ENCODE assay signal across 16 mouse cellular contexts in genomic region chr17:43368171-43368576, GRCm38 (mm10). TPM values are rescaled to one million over a fixed set of nuclear protein-coding genes. Genes with fewer than 3 reads are reported as not detected.
A peak's percentile ranks its signal among the peaks of the same experiment; 100 is the strongest.
DNase-seq lines count a peak whose midpoint lies in the region; ATAC-seq and TF ChIP-seq lines count a peak whose summit lies in the region.
"Had no signal": no experiment of that assay in that cellular context is flagged by ENCODE, and none has a peak within 500 bp of the region (broad histone marks: within the 10 kb centered on the region; RNA-seq: fewer than 3 reads in every experiment).

No protein-coding gene starts in this region.

- TF ChIP-seq POLR2A in liver, adult 2 months (IDR thresholded peaks at IDR 0.05; ENCODE audit: extremely low read depth, insufficient read depth, low read length): no peak

- 0 out of 2 replicates have a peak overlapping the region, but pooled peaks have one; percentile 21 for H3K9ac ChIP-seq in liver, adult 2 months (ENCODE audit: low read depth, low read length)
- H3K9ac ChIP-seq in liver, embryonic 11.5 days (ENCODE audit: low read depth, low read length): no peak overlapping the region
- no peak overlapping the region for H3K9ac ChIP-seq in kidney, embryonic 16.5 days (replicated peaks; ENCODE audit: low read length)
- no peak overlapping the region for H3K9ac ChIP-seq in hindbrain, embryonic 13.5 days
- H3K9ac ChIP-seq: liver, embryonic 14.5 days had no signal

- no peak for TF ChIP-seq CTCF in liver, adult 2 months (IDR thresholded peaks at IDR 0.05; ENCODE audit: low read depth, low read length)

- peaks cover 3% of the 10 kb centered on the region; the same call in 1 of the 2 replicates for H3K4me1 ChIP-seq in liver, adult 2 months (ENCODE audit: control insufficient read depth, insufficient read depth, low read length)
- no peaks in the 10 kb centered on the region for H3K4me1 ChIP-seq in liver, embryonic 11.5 days (replicated peaks; ENCODE audit: control insufficient read depth, insufficient read depth, low read length)
- peaks cover 13% of the 10 kb centered on the region for H3K4me1 ChIP-seq in kidney, embryonic 16.5 days (ENCODE audit: insufficient read depth, low read length)
- H3K4me1 ChIP-seq in hindbrain, embryonic 13.5 days (replicated peaks): no peaks in the 10 kb centered on the region

- no peaks in the 10 kb centered on the region for H3K9me3 ChIP-seq in liver, embryonic 11.5 days (ENCODE audit: control insufficient read depth, low read length)
- H3K9me3 ChIP-seq in kidney, embryonic 16.5 days (ENCODE audit: low read length): no peaks in the 10 kb centered on the region
- no peaks in the 10 kb centered on the region for H3K9me3 ChIP-seq in hindbrain, embryonic 13.5 days

- no peaks in the 10 kb centered on the region for H3K27me3 ChIP-seq in liver, adult 2 months (ENCODE audit: control insufficient read depth, insufficient read depth, low read length)
- H3K27me3 ChIP-seq in liver, embryonic 11.5 days (replicated peaks; ENCODE audit: control insufficient read depth, insufficient read depth, low read length): no peaks in the 10 kb centered on the region
- no peaks in the 10 kb centered on the region for H3K27me3 ChIP-seq in kidney, embryonic 16.5 days (ENCODE audit: insufficient read depth, low read length)
- no peaks in the 10 kb centered on the region for H3K27me3 ChIP-seq in hindbrain, embryonic 13.5 days

- DNase-seq in heart, adult 11 months: peak; percentile 98
- no peak for DNase-seq in heart, adult 8-10 months (ENCODE audit: low spot score)
- DNase-seq in liver, adult 2 months (ENCODE audit: extremely low read depth, low read depth, low spot score): no peak
- no peak for DNase-seq in liver, embryonic 11.5 days (ENCODE audit: low spot score)
- peak; percentile 27 for DNase-seq in forelimb bud, embryonic 11.5 days (ENCODE audit: low read depth, low spot score)
- DNase-seq: cerebellum, adult 9-11 months; gastrocnemius, postnatal 14 days; retina, postnatal 1 day had no signal

- no peak overlapping the region for H3K4me2 ChIP-seq in liver, embryonic 11.5 days
- no peak overlapping the region for H3K4me2 ChIP-seq in kidney, embryonic 16.5 days (replicated peaks; ENCODE audit: low read depth, low read length)
- H3K4me2 ChIP-seq in hindbrain, embryonic 13.5 days: no peak overlapping the region
- H3K4me2 ChIP-seq: midbrain, embryonic 11.5 days had no signal

- H3K79me2 ChIP-seq in liver, adult 2 months (ENCODE audit: control insufficient read depth, insufficient read depth, low read length): no peaks in the 10 kb centered on the region

- H3K27ac ChIP-seq in liver, adult 2 months (replicated peaks; ENCODE audit: insufficient read depth, low read depth, low read length): peak overlapping the region; percentile 74
- H3K27ac ChIP-seq in liver, embryonic 11.5 days (ENCODE audit: low read depth, low read length): no peak overlapping the region
- H3K27ac ChIP-seq in kidney, embryonic 16.5 days (ENCODE audit: low read length): peak overlapping the region; percentile 69
- H3K27ac ChIP-seq in hindbrain, embryonic 13.5 days: no peak overlapping the region
- H3K27ac ChIP-seq: liver, embryonic 14.5 days had no signal

- WGBS in liver, adult 2 months: 72% methylated on average over 5 of the region's 5 CpGs
- 63% methylated on average over 5 of the region's 5 CpGs for WGBS in liver, embryonic 11.5 days
- 50% methylated on average over 5 of the region's 5 CpGs for WGBS in kidney, embryonic 16.5 days
- 72% methylated on average over 5 of the region's 5 CpGs for WGBS in hindbrain, embryonic 13.5 days

- ATAC-seq in liver, embryonic 11.5 days (replicated peaks; ENCODE audit: low FRiP score): no peak
- 0 out of 2 replicates have a peak, but pooled peaks have one; percentile 23 for ATAC-seq in kidney, embryonic 16.5 days (ENCODE audit: low FRiP score, low TSS enrichment)
- ATAC-seq in cerebellum, adult (ENCODE audit: insufficient number of reproducible peaks, low FRiP score, low TSS enrichment): no peak
- no peak for ATAC-seq in hindbrain, embryonic 13.5 days (ENCODE audit: low FRiP score)
- ATAC-seq: activated CD4-positive, CD25-positive, alpha-beta regulatory T cell, adult 4 months; inflammation-experienced regulatory T-cells, adult 6 months had no signal

- no peaks in the 10 kb centered on the region for H3K36me3 ChIP-seq in liver, adult 2 months (ENCODE audit: control insufficient read depth, insufficient read depth, low read length)
- H3K36me3 ChIP-seq in liver, embryonic 11.5 days (ENCODE audit: control insufficient read depth, insufficient read depth, low read length): no peaks in the 10 kb centered on the region
- no peaks in the 10 kb centered on the region for H3K36me3 ChIP-seq in kidney, embryonic 16.5 days (ENCODE audit: insufficient read depth, low read length)
- H3K36me3 ChIP-seq in hindbrain, embryonic 13.5 days: no peaks in the 10 kb centered on the region

- no peak overlapping the region for H3K4me3 ChIP-seq in liver, adult 2 months (ENCODE audit: insufficient read depth, low read depth, low read length)
- H3K4me3 ChIP-seq in liver, embryonic 11.5 days (ENCODE audit: low read depth, low read length): no peak overlapping the region
- H3K4me3 ChIP-seq in kidney, embryonic 16.5 days (ENCODE audit: low read length): no peak overlapping the region
- H3K4me3 ChIP-seq in hindbrain, embryonic 13.5 days: no peak overlapping the region

RNA-seq across cellular contexts. Expression of gene Adgrf5, which starts 7.9 kb away (rescaled TPM):
- total RNA-seq in heart, adult 8-10 months (2022): 100 to 1,000 TPM; 195 to 206 (median 199) TPM
- 25.8 and 29.6 TPM in 2 replicates for total RNA-seq in liver, adult 2 months (2014; rRNA removed)
- 4.7 and 6.0 TPM in 2 replicates for polyA plus RNA-seq in liver, adult 2 months (2012; rRNA removed)
- polyA plus RNA-seq in liver, embryonic 11.5 days (2014; fragmentation: Nextera tagmentation; extraction: Ambion mirVana): 9.3 and 9.4 TPM in 2 replicates
- 25.5 and 26.7 TPM in 2 replicates for polyA plus RNA-seq in kidney, embryonic 16.5 days (2015; fragmentation: Nextera tagmentation; extraction: Ambion mirVana)
- 8.1 and 8.6 TPM in 2 replicates for polyA plus RNA-seq in hindbrain, embryonic 13.5 days (2015; fragmentation: Nextera tagmentation; extraction: Ambion mirVana)
- total RNA-seq: MEL had no signal
- polyA plus RNA-seq: inflammation-experienced regulatory T-cells, adult 6 months had no signal

Comparison
In these comparisons a context has a peak if more than half of its experiments do, and no peak if none do; other contexts are left out.
1. DNase-seq: peak in heart, adult 11 months (single experiment) and forelimb bud, embryonic 11.5 days (single experiment); none in heart, adult 8-10 months (single experiment), liver, adult 2 months (single experiment) and liver, embryonic 11.5 days (single experiment).
2. H3K27ac ChIP-seq: peak in liver, adult 2 months (single experiment) and kidney, embryonic 16.5 days (single experiment); none in liver, embryonic 11.5 days (single experiment) and hindbrain, embryonic 13.5 days (single experiment).